Mouse (Mus musculus): Measurements from ENCODE around the gene Lhfpl3.

Gene Lhfpl3

DNA sequence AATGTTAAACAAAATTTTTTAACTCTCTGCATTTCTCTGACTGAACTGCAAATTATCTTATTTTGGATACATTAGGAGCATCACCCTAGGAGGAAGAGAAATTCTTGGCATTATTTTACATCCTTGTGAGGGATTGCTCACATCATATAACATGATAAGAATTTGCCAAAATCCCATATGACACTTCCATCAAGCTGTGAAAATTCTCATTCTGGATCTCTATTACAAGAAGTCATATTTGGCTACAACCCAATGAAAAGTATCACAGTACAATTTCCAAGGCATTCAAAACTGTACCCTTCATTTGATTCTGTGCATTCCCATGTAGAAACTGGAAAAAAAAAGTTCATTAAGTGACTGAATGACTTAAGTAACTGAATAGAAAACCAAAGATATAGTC lies 180.3 kb downstream of the Lhfpl3 start:
- DNase-seq (ENCODE audit: low read depth, low spot score), result no peak

GRCm38 (mm10) chr5:22928746-22929145 lies 182.9 kb downstream of the Lhfpl3 start:
- DNase-seq (ENCODE audit: low read depth, low spot score), result peak; percentile 2

GRCm38 (mm10) chr5:22943306-22943705 lies 197.4 kb downstream of the Lhfpl3 start:
- peak; percentile 29 for DNase-seq (ENCODE audit: low read depth, low spot score)

GRCm38 (mm10) chr5:22963300-22963699 lies 217.4 kb downstream of the Lhfpl3 start:
- DNase-seq (ENCODE audit: low read depth, low spot score), result no peak

DNA sequence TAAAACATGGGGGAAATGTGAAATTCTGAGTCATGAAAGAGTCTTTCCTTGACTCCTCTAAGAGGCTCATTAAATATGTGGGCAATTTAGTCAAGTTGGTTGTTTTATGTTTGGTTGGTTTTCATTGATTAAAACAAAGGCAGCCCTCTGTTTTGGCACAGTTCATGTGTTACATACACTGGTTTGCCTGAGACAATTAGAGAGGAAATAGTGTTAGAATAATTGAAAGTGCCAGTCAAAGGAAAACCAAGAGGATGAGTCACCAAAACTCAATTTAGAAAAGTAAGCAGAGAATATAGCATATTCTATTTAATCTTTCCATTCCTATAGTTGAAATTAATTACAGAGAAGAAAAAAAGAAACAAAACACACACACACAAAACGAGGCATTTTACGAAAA lies 240.9 kb downstream of the Lhfpl3 start:
- no peak for DNase-seq (ENCODE audit: low read depth, low spot score)

DNA sequence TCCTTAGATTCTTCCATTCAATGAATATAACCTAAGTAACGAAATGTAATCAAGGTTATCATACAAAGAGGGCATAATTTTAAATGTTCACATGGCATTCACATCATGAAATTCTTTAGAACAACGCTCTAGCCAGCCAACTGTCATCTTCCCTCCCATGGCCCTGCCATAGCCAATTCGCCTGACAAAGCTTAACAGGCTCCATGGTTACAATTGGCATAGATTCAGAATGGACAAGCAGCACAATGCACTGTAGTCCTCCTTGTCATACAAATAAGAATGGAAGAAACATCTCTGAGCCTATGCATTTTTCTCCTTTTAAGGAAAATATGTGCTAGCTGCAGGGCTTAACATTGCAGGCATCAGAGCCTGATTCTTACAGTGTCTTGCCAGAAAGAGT lies 254.0 kb downstream of the Lhfpl3 start:
- DNase-seq (ENCODE audit: low read depth, low spot score), result no peak

DNA sequence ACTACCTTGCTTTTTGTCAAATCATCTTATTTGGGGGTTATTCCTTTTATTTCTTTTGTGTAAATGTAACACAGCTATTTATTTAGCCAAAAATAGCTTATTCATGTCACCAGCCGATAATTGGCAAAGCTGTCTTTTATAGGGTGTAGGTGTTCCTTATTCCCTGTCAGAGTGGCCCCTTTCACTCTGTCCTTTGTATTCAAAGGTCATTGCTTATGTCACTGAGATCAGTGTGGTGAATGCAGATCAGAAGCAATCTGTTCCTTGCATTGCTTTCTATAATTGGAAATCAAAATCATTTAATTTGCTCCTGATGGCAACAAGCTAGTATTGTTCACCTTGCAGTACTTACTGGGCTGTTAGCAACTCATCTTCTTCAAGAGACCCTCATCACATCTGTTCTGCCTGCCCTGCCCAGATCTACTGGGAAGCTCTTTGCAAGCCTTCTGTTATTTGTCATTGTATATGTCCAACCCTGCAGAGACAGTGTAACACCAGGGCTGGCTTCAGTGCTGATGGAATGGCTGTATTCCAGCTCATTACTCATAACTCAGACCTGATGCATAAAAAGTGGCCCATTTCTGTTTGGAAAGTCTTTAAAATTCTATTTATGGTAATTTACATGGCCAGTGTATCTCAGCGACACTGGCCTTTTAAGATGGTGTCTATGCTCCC lies 257.4 kb downstream of the Lhfpl3 start:
- DNase-seq (ENCODE audit: low read depth, low spot score), result no peak

- DNase-seq (ENCODE audit: low read depth, low spot score), result no peak
Measured at GRCm38 (mm10) chr5:23006207-23006606, 260.3 kb downstream of the Lhfpl3 start.

DNA sequence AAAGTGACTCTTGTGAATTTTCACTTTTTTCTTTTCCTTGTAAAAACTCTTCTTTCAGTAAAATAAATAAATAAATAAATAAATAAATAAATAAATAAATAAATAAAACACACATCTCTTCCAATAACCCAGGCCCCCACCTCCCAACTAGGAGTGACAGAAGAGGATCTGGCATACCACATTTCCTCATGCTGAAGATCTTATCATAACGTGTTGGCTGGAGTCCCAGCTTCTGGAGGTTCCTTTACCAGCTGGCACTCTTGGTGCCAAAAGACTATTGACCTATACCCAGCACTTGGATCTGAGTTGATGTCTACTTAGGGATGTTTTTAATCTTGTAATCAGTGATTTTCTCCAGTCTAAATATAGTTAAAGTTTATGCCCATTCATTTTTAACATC lies 264.6 kb downstream of the Lhfpl3 start:
- DNase-seq (ENCODE audit: low read depth, low spot score), result no peak

DNA sequence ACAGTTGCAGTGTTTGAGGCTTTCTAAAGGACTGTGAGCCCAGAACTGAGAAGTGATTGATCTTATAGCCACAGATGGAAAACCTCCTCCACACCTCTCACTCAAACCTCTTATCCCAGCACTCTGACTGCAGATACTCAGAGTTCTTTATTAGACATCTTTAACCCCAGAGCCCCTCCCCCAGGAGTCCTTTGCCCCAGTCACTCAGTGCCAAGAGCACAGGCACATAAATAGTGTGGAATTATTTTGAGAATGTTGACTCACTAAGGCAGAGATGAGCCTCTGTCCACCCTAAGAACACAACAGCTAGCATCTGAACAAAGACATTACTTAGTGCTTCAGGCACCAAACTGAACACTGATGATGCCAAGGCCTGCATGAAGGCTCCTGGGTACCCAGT lies 268.1 kb downstream of the Lhfpl3 start:
- peak; percentile 15 for DNase-seq (ENCODE audit: low read depth, low spot score)

DNA sequence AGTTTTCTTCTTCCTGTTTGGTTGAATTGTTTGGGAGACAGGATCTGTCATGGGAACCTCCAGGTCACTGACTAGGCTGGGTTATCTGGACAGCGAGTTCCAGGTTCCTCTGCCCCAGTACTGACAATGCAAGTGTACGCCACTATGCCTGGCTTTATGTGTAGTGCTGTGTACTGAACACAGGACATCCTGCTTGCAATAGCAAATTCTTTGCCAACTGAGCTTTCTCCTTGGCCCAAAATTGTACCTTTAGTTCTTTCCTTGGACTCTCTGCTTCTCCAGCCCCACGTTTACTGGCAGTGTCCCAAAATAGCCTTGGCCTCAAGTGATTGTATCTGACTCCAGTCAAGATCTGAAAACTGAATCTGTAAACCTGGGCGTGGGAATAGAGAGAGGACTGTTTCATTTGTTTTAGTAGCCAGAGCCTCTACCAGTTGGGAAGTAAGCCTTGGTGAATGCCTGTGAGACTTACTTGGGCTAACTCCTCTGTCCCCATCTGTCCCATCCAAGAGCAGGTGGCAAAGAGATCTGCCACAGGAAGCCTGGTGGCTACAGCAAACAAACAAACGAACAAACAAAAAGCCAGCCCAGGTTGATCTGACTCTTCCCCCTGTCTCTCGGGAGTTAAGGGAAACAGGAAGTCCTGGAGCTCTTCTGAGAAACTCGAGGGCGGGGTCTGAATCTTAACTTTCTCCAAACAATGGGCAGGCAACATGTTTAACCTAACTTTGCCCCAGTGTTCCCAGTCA lies 269.9 kb downstream of the Lhfpl3 start:
- DNase-seq (ENCODE audit: low read depth, low spot score), result no peak

- no peak for DNase-seq (ENCODE audit: low read depth, low spot score)
Measured at GRCm38 (mm10) chr5:23034944-23035726, 289.3 kb downstream of the Lhfpl3 start.

DNA sequence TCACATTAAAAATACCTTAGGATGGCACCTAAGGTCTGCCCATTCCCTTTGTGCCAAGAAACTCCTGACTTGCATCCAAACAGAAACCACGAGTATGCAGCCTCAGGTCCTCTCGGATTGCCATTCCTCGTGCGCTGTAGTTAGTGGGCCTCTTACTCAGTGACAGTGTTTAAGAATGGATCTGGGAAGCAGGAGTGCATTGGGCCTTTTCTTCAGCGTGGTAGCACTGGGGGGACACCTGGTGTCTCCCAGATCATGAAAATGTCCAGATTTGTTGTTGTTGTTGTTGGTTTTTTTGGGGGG lies 289.8 kb downstream of the Lhfpl3 start:
- no peak for DNase-seq (ENCODE audit: low read depth, low spot score)

DNA sequence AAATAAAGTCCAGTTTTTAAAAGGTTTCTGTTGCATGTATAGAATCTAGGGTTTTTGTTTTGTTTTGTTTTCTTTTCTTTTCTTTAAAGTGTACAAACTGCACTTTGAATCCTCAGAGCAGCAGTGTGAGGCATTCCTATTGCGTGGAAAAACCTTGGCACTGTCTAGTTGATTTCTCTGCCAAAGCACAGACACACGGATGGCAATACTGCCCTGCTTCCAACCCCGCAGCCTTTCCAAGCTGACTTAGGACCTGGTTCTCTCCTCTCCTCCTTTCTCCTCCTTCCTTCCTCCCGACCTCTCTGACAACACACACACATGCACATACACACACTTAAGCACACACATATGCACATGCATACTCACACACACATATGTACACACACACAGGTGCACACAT lies 294.6 kb downstream of the Lhfpl3 start:
- DNase-seq (ENCODE audit: low read depth, low spot score), result no peak

- no peak for DNase-seq (ENCODE audit: low read depth, low spot score)
Measured at GRCm38 (mm10) chr5:23042862-23043261, 297.0 kb downstream of the Lhfpl3 start.

DNA sequence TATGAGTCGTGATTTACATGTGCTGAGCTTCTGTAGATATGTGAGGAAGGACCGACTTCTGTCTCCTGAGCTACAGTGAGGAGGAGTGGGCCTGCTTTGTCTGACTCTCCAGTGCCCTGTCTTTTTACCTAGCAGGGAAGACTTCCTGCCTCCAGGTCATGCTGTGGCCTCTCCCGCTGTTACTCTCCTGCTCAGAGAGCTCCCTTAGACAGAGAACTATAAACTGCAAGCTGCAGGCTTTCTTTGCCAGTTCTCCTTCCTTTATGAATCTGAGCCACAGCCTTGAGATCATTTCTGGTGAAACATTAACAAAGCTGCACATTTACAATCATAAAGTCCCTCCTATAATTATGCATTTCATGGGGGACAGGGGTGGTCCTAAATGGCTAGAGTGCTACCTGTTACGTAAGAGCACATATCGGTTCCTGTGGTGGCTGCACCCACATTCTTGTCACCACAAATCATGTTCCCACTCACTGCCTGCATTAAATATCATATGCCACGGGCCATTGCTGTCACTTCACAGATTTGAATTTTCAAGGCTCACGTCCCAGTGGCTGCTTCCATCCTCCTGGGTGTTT lies 303.3 kb downstream of the Lhfpl3 start:
- DNase-seq (ENCODE audit: low read depth, low spot score), result no peak

- no peak for DNase-seq (ENCODE audit: low read depth, low spot score)
Measured at GRCm38 (mm10) chr5:23051458-23051857, 305.6 kb downstream of the Lhfpl3 start.

DNA sequence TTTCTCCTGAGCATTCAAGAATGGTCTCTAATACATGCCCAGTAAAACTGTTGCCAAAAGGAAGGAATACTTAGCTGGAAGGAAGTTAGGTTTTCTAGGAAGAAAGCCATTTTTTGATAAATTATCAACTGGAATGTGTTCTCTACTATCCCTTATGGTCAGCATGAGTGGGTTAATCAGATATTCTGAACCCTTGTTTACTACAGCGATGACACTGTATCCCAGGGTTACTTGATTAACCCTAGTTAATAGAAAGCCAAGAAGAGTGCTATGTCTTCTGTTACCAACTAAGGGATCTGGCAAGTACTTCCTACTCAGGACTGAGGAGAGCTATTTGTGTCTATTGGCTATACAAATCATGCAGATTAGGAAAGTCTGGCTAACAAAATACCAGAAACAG lies 349.0 kb downstream of the Lhfpl3 start:
- no peak for DNase-seq (ENCODE audit: low read depth, low spot score)

- no peak for DNase-seq (ENCODE audit: low read depth, low spot score)
Measured at GRCm38 (mm10) chr5:23106536-23106935, 360.7 kb downstream of the Lhfpl3 start.

DNA sequence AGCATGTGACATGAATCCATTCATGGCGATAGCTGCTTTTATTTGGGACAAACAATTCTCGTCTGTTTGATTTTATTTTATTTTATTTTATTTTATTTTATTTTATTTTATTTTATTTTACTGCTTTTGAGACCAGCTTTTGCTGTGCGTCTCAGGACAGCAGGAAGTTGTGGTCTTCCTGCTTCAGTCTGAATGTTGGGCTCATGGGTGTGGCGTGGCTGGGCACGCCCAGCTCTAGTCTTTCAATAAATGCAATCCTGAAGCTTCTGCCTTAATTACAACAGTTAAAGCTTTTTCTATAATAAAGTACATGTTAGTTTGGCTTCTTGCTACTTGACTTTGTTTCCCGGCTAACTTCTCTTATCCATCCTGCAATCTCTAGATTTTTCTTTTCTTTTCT lies 365.4 kb downstream of the Lhfpl3 start:
- no peak for DNase-seq (ENCODE audit: low read depth, low spot score)

DNA sequence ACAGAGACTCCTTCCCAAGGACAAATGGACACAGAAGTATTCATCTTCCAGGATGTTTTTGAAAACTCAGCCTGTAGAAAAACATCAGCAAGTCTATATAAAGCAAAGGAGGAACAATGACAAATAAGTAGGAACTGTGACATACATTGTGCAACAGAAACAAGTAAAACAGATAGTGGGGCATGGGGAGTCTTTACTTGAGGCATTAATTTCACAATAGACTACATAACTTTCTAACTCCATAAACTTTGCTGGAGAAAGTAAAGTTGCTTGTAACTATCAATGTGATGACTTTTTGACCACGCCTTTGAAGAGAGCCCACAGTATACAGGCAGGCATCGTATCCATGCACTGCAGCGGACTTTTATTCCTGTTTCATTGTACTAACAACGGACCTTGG lies 368.4 kb downstream of the Lhfpl3 start:
- DNase-seq (ENCODE audit: low read depth, low spot score), result no peak

GRCm38 (mm10) chr5:23126851-23127250 lies 381.0 kb downstream of the Lhfpl3 start:
- no peak for DNase-seq (ENCODE audit: low read depth, low spot score)
